Mouse (Mus musculus) spleen, adult 18-20 months (tissue): ENCODE results near the gene Dars.

Experiments
- DNase-seq, 2 experiments: peaks; one replicate each; pipeline ENCODE4 v3.0.0; 2022; ENCODE audit warnings: mixed read lengths in 2 of 2

The Dars gene

GRCm38 (mm10) chr1:128411141-128411540 is 6.0 kb downstream of the Dars start:
- no peak for DNase-seq

GRCm38 (mm10) chr1:128406846-128407245 is 10.3 kb downstream of the Dars start:
- no peak for DNase-seq

- no peak for DNase-seq
Measured at GRCm38 (mm10) chr1:128405675-128406074, 11.5 kb downstream of the Dars start.

- DNase-seq = no peak
Measured at GRCm38 (mm10) chr1:128405041-128405481, 12.1 kb downstream of the Dars start.

GRCm38 (mm10) chr1:128400926-128401325 is 16.2 kb downstream of the Dars start:
- DNase-seq = no peak

- no peak for DNase-seq
Measured at GRCm38 (mm10) chr1:128399941-128400915, 16.9 kb downstream of the Dars start.

- DNase-seq = no peak
Measured at GRCm38 (mm10) chr1:128398738-128399445, 18.3 kb downstream of the Dars start.

- DNase-seq = no peak
Measured at GRCm38 (mm10) chr1:128394657-128395056, 22.5 kb downstream of the Dars start.

GRCm38 (mm10) chr1:128392382-128392781 is 24.8 kb downstream of the Dars start:
- no peak for DNase-seq

GRCm38 (mm10) chr1:128386487-128386886 is 30.7 kb downstream of the Dars start:
- DNase-seq = no peak

- no peak for DNase-seq
Measured at GRCm38 (mm10) chr1:128376841-128377240, 40.3 kb downstream of the Dars start.

- no peak for DNase-seq
Measured at GRCm38 (mm10) chr1:128372143-128372860, 44.9 kb downstream of the Dars start.

- DNase-seq = peak in 1 of 2 experiments; percentile 55
Measured at GRCm38 (mm10) chr1:128368732-128369441, 48.3 kb downstream of the Dars start.

GRCm38 (mm10) chr1:128360601-128361000 is 56.6 kb downstream of the Dars start:
- no peak for DNase-seq

GRCm38 (mm10) chr1:128359554-128360376 is 57.4 kb downstream of the Dars start, which contains the start of gene Mcm6:
Gene Mcm6, minus strand, starts transcription at chr1:128359664.
- DNase-seq = peak; percentile 90 to 93

- no peak for DNase-seq
Measured at GRCm38 (mm10) chr1:128358916-128359553, 58.1 kb downstream of the Dars start.

GRCm38 (mm10) chr1:128358276-128358675 is 58.9 kb downstream of the Dars start:
- DNase-seq = no peak

- DNase-seq = no peak
Measured at GRCm38 (mm10) chr1:128357452-128357851, 59.7 kb downstream of the Dars start.

- no peak for DNase-seq
Measured at GRCm38 (mm10) chr1:128353092-128353491, 64.1 kb downstream of the Dars start.

GRCm38 (mm10) chr1:128344232-128344631 is 72.9 kb downstream of the Dars start:
- DNase-seq = no peak
